ENCODE assay signal across 8 mouse cellular contexts in the genomic region with DNA sequence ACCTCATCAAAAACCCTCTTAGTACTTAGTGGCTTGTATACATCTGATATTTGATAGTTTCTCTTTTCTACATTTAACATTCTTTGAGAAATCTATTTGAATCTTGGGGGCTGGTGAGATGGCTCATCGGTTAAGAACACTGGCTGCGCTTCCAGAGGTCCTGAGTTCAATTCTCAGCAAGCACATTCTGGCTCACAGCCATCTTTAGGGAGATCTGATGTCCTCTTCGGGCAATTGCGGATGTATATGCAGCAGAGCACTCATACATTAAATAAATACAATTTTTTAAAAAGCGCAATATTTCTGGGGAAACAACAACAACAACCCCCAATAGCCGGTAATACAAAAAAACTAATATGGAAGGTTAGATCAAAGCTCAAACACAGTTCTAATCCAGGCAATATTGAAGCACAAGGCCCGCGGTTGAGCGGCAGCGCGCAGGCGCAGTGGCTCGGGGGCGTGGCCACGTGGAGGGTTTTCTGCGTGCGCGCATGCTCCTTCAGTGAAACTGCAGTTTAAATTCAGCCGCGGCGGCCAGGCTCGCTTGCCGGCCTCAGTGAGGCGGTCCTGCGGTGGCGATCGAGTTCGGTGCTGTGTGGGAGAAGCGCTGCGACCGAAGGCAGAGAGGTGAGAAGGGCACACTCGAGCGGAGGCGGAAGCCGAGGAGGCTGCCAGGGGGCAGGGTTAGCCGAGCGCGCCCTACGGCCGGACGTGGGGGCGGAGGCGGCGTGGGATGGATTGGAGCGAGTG. TPM values are rescaled to one million over a fixed set of nuclear protein-coding genes. Genes with fewer than 3 reads are reported as not detected.
DNase-seq lines count a peak whose midpoint lies in the region; ATAC-seq lines count a peak whose summit lies in the region.

A gene (plus strand): TSS at position 455 of the 750 bp plus-strand sequence.

- intact Hi-C loops in gastrocnemius, postnatal 36 days (cut with DNase I) = no loop called here
- intact Hi-C loops in left cerebral cortex, postnatal 25 days (cut with DNase I) = loop anchor here (10.0 kb wide), 1 partner anchor 372 kb away; no protein-coding TSS in a partner anchor

- peak within 1 kb of the TSS; percentile 68 for H3K4me2 ChIP-seq in intestine, embryonic 15.5 days (replicated peaks)

- peak within 1 kb of the TSS; percentile 93 for H3K27ac ChIP-seq in intestine, embryonic 15.5 days

- peak within 1 kb of the TSS; percentile 77 for H3K4me3 ChIP-seq in intestine, embryonic 15.5 days (replicated peaks)

- DNase-seq in adrenal gland, adult 8-10 months = peak; percentile 80
- DNase-seq in embryo, embryonic 11.5 days (ENCODE audit: low read depth, low spot score) = peak; percentile 82
- DNase-seq in gastrocnemius, postnatal 36 days = peak; percentile 93 to 95
- DNase-seq in left cerebral cortex, postnatal 25 days (ENCODE audit: low spot score in 2 of 2) = peak; percentile 91
- DNase-seq in mesoderm, embryonic 11.5 days (ENCODE audit: low read depth, low spot score) = peak; percentile 92
- DNase-seq in right cerebral cortex, postnatal 25 days = peak; percentile 90
- peak; percentile 92 for DNase-seq in urinary bladder, postnatal 36 days (ENCODE audit: low spot score in 2 of 2)

- H3K4me1 ChIP-seq in intestine, embryonic 15.5 days (replicated peaks) = 0 out of 2 replicates have a peak, but pooled peaks cover 3% of the 10 kb centered on the region

- peaks cover 12% of the 10 kb centered on the region; the same call in 1 of the 2 replicates for H3K36me3 ChIP-seq in intestine, embryonic 15.5 days

- WGBS in intestine, embryonic 15.5 days = 5% methylated on average over 45 of the region's 45 CpGs

- peak within 1 kb of the TSS; percentile 68 for H3K9ac ChIP-seq in intestine, embryonic 15.5 days

- ATAC-seq in intestine, embryonic 15.5 days = peak; percentile 92

- H3K27me3 ChIP-seq in intestine, embryonic 15.5 days (replicated peaks) = no peaks in the 10 kb centered on the region

- H3K9me3 ChIP-seq in intestine, embryonic 15.5 days = no peaks in the 10 kb centered on the region

RNA-seq across cellular contexts. Expression of the gene that starts here (rescaled TPM):
- 1 to 10 TPM; 5.4 to 7.1 (median 6.3) TPM for total RNA-seq in adrenal gland, adult 8-10 months (2022)
- 1 to 10 TPM in 1 of 2 experiments, under 1 TPM in 1; 0.51 to 1.0 TPM for total RNA-seq in gastrocnemius, postnatal 36 days (2021)
- 15.4 and 18.0 TPM in 2 replicates for polyA plus RNA-seq in intestine, embryonic 15.5 days (2015; fragmentation: Nextera tagmentation; extraction: Ambion mirVana)
- total RNA-seq in left cerebral cortex, postnatal 25 days (2021) = 1 to 10 TPM; 1.3 to 2.0 TPM

Comparison
In these comparisons a context has a peak if more than half of its experiments do, and no peak if none do; other contexts are left out.
1. Peak in every context shown above with its lines: DNase-seq, ATAC-seq, H3K4me3 ChIP-seq and H3K27ac ChIP-seq.